Mouse (Mus musculus): ENCODE data around the gene Tmem39a.

DNA sequence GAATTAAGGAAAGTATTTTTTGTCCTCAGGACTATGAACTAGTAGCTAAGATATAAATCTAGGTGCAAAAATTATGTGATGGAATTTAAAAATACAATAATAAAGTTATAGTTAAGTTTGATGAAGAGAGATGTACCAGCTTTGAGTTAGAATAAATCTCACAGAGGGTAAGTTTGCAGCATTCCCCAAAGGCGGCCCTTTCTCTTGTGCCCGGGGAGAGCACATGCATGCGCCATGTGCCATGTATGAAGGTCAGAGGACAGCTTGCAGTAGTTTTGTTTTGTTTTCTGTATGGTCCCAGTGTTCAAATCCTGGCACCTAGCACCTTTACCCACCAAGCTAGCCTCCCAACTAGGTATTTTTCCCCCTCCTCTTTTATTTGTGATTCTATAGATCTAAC lies 13.0 kb downstream of the Tmem39a start:
- no peak for TF ChIP-seq CTCF (IDR thresholded peaks at IDR 0.05)
- TF ChIP-seq EP300 (IDR thresholded peaks at IDR 0.05) = no peak

Data from lung, postnatal 0 days (tissue).